Mouse (Mus musculus): Measurements from ENCODE around the gene Calr3.

DNA sequence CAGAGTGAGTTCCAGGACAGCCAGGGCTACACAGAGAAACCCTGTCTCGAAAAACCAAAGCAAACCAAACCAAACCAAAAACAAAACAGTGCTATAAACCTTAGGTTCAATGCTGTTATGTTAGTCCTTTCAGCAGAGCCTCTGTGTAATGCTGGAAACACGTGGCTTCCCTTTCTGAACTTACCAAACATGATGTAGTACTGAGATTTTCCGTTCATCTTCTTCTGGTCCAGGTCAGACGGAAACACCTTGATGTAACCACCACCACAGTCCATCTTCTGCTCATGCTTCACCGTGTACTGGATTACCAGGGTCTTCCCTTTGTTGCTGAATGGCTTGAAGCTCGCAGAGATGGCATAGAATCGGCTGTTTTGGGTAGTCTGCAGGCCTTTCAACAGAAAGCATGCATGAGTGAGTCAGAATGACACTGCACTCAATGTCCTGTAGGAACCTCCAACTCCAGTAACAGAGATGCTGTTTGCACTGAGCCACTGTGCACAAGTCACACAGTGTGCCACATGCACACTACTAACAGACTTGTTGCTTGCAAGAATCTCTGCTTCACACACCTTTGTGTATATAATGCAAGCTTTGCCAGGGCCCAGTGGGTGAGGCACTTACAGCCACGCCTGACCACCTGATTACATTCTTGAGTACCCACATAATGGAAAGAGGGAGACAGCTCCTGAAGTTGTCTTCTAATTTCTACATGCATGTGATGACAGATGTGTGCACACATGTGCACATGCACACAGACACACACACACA lies 5.2 kb downstream of the Calr3 start:
- TF ChIP-seq CTCF (IDR thresholded peaks at IDR 0.05; ENCODE audit: borderline replicate concordance, control insufficient read depth, extremely low read depth, insufficient read depth, low read length, poor library complexity), result no peak
- no peak for TF ChIP-seq POLR2A (IDR thresholded peaks at IDR 0.05; ENCODE audit: control insufficient read depth, extremely low read depth, insufficient read depth, low read length, poor library complexity)

Measured in thymus, adult 2 months (tissue).